Mouse (Mus musculus): ENCODE results near the gene Rabgap1. TPM values are rescaled to one million over a fixed set of nuclear protein-coding genes. Genes with fewer than 3 reads are reported as not detected.

The Rabgap1 gene
- polyA plus RNA-seq, 1 experiment from 2014 or later: 50.6 TPM

GRCm38 (mm10) chr2:37527587-37527986 lies 84.5 kb downstream of the Rabgap1 start:
- Histone ChIP-seq H3K9ac (ENCODE audit: low read depth, low read length) (no peak overlapping the region), H3K36me3 (ENCODE audit: control insufficient read depth, insufficient read depth, low read length) (no peaks in the 10 kb centered on the region; the same call in 1 of the 2 replicates), H3K4me2 (ENCODE audit: low read length) (no peak overlapping the region), H3K27ac (ENCODE audit: low read length) (no peak overlapping the region), H3K4me1 (ENCODE audit: control insufficient read depth, insufficient read depth, low read length) (peaks cover 5% of the 10 kb centered on the region; the same call in 1 of the 2 replicates), H3K27me3 (ENCODE audit: control insufficient read depth, insufficient read depth, low read depth, low read length) (no peaks in the 10 kb centered on the region), H3K9me3 (replicated peaks; ENCODE audit: control insufficient read depth, low read length, poor library complexity, severe bottlenecking) (no peaks in the 10 kb centered on the region), H3K4me3 (ENCODE audit: low read depth, low read length) (no peak overlapping the region)
- no peak for ATAC-seq

- H3K9me3 ChIP-seq (replicated peaks; ENCODE audit: control insufficient read depth, low read length, poor library complexity, severe bottlenecking): no peaks in the 10 kb centered on the region
- 97% methylated on average over 2 of the region's 2 CpGs for WGBS
Observed at GRCm38 (mm10) chr2:37529397-37529796, 86.3 kb downstream of the Rabgap1 start.

GRCm38 (mm10) chr2:37530766-37531165 lies 87.7 kb downstream of the Rabgap1 start:
- H3K4me1 ChIP-seq (ENCODE audit: control insufficient read depth, insufficient read depth, low read length): no peaks in the 10 kb centered on the region
- no peak overlapping the region for H3K4me3 ChIP-seq (ENCODE audit: low read depth, low read length)
- H3K9me3 ChIP-seq (replicated peaks; ENCODE audit: control insufficient read depth, low read length, poor library complexity, severe bottlenecking): no peaks in the 10 kb centered on the region
- H3K9ac ChIP-seq (ENCODE audit: low read depth, low read length): no peak overlapping the region
- 97% methylated on average over 1 of the region's 1 CpGs for WGBS
- ATAC-seq: no peak
- no peak overlapping the region for H3K27ac ChIP-seq (ENCODE audit: low read length)
- no peak overlapping the region for H3K4me2 ChIP-seq (ENCODE audit: low read length)
- H3K36me3 ChIP-seq (ENCODE audit: control insufficient read depth, insufficient read depth, low read length): 0 out of 2 replicates have a peak, but pooled peaks cover 6% of the 10 kb centered on the region
- H3K27me3 ChIP-seq (ENCODE audit: control insufficient read depth, insufficient read depth, low read depth, low read length): no peaks in the 10 kb centered on the region

More at GRCm38 (mm10) chr2:37529397-37529796, 86.3 kb downstream of the Rabgap1 start:
- ATAC-seq: no peak
- H3K9ac ChIP-seq (ENCODE audit: low read depth, low read length): no peak overlapping the region
- H3K36me3 ChIP-seq (ENCODE audit: control insufficient read depth, insufficient read depth, low read length): 0 out of 2 replicates have a peak, but pooled peaks cover 4% of the 10 kb centered on the region
- H3K4me1 ChIP-seq (ENCODE audit: control insufficient read depth, insufficient read depth, low read length): no peaks in the 10 kb centered on the region
- H3K27ac ChIP-seq (ENCODE audit: low read length): no peak overlapping the region
- H3K27me3 ChIP-seq (ENCODE audit: control insufficient read depth, insufficient read depth, low read depth, low read length): no peaks in the 10 kb centered on the region
- H3K4me3 ChIP-seq (ENCODE audit: low read depth, low read length): no peak overlapping the region
- no peak overlapping the region for H3K4me2 ChIP-seq (ENCODE audit: low read length)

GRCm38 (mm10) chr2:37531639-37532038 lies 88.6 kb downstream of the Rabgap1 start:
- Histone ChIP-seq H3K4me1 (ENCODE audit: control insufficient read depth, insufficient read depth, low read length) (no peaks in the 10 kb centered on the region), H3K27ac (ENCODE audit: low read length) (no peak overlapping the region), H3K36me3 (ENCODE audit: control insufficient read depth, insufficient read depth, low read length) (peaks cover 7% of the 10 kb centered on the region; the same call in 1 of the 2 replicates), H3K4me3 (ENCODE audit: low read depth, low read length) (no peak overlapping the region), H3K4me2 (ENCODE audit: low read length) (no peak overlapping the region), H3K9me3 (replicated peaks; ENCODE audit: control insufficient read depth, low read length, poor library complexity, severe bottlenecking) (no peaks in the 10 kb centered on the region), H3K27me3 (ENCODE audit: control insufficient read depth, insufficient read depth, low read depth, low read length) (no peaks in the 10 kb centered on the region), H3K9ac (ENCODE audit: low read depth, low read length) (no peak overlapping the region)
- ATAC-seq: no peak
- 80% methylated on average over 3 of the region's 3 CpGs for WGBS

- WGBS: 92% methylated on average over 1 of the region's 1 CpGs
- Histone ChIP-seq H3K36me3 (ENCODE audit: control insufficient read depth, insufficient read depth, low read length) (peaks cover 21% of the 10 kb centered on the region), H3K9ac (ENCODE audit: low read depth, low read length) (no peak overlapping the region)
Observed at GRCm38 (mm10) chr2:37549346-37550012, 106.4 kb downstream of the Rabgap1 start.

GRCm38 (mm10) chr2:37556366-37556765 lies 113.3 kb downstream of the Rabgap1 start:
- H3K4me1 ChIP-seq (ENCODE audit: control insufficient read depth, insufficient read depth, low read length): no peaks in the 10 kb centered on the region
- no peak overlapping the region for H3K27ac ChIP-seq (ENCODE audit: low read length)
- ATAC-seq: no peak
- H3K4me2 ChIP-seq (ENCODE audit: low read length): no peak overlapping the region
- no peaks in the 10 kb centered on the region for H3K27me3 ChIP-seq (ENCODE audit: control insufficient read depth, insufficient read depth, low read depth, low read length)
- H3K4me3 ChIP-seq (ENCODE audit: low read depth, low read length): no peak overlapping the region
- WGBS: 80% methylated on average over 2 of the region's 2 CpGs
- H3K9me3 ChIP-seq (replicated peaks; ENCODE audit: control insufficient read depth, low read length, poor library complexity, severe bottlenecking): no peaks in the 10 kb centered on the region
- H3K36me3 ChIP-seq (ENCODE audit: control insufficient read depth, insufficient read depth, low read length): peaks cover 32% of the 10 kb centered on the region
- H3K9ac ChIP-seq (ENCODE audit: low read depth, low read length): no peak overlapping the region

More at GRCm38 (mm10) chr2:37549346-37550012, 106.4 kb downstream of the Rabgap1 start:
- Histone ChIP-seq H3K27me3 (ENCODE audit: control insufficient read depth, insufficient read depth, low read depth, low read length) (no peaks in the 10 kb centered on the region), H3K4me2 (ENCODE audit: low read length) (no peak overlapping the region), H3K4me1 (ENCODE audit: control insufficient read depth, insufficient read depth, low read length) (no peaks in the 10 kb centered on the region), H3K27ac (ENCODE audit: low read length) (no peak overlapping the region), H3K9me3 (replicated peaks; ENCODE audit: control insufficient read depth, low read length, poor library complexity, severe bottlenecking) (no peaks in the 10 kb centered on the region), H3K4me3 (ENCODE audit: low read depth, low read length) (no peak overlapping the region)
- ATAC-seq: no peak

- no peaks in the 10 kb centered on the region for H3K4me1 ChIP-seq (ENCODE audit: control insufficient read depth, insufficient read depth, low read length)
- peaks cover 39% of the 10 kb centered on the region for H3K36me3 ChIP-seq (ENCODE audit: control insufficient read depth, insufficient read depth, low read length)
- H3K9me3 ChIP-seq (replicated peaks; ENCODE audit: control insufficient read depth, low read length, poor library complexity, severe bottlenecking): no peaks in the 10 kb centered on the region
- no peak overlapping the region for H3K4me3 ChIP-seq (ENCODE audit: low read depth, low read length)
- H3K4me2 ChIP-seq (ENCODE audit: low read length): no peak overlapping the region
- H3K27ac ChIP-seq (ENCODE audit: low read length): no peak overlapping the region
- ATAC-seq: no peak
- H3K27me3 ChIP-seq (ENCODE audit: control insufficient read depth, insufficient read depth, low read depth, low read length): no peaks in the 10 kb centered on the region
- no peak overlapping the region for H3K9ac ChIP-seq (ENCODE audit: low read depth, low read length)
- 57% methylated on average over 2 of the region's 2 CpGs for WGBS
Observed at GRCm38 (mm10) chr2:37565579-37565978, 122.5 kb downstream of the Rabgap1 start.

GRCm38 (mm10) chr2:37566035-37566434 lies 123.0 kb downstream of the Rabgap1 start:
- no peak overlapping the region for H3K27ac ChIP-seq (ENCODE audit: low read length)
- ATAC-seq: no peak
- H3K36me3 ChIP-seq (ENCODE audit: control insufficient read depth, insufficient read depth, low read length): peaks cover 39% of the 10 kb centered on the region
- H3K9ac ChIP-seq (ENCODE audit: low read depth, low read length): no peak overlapping the region
- H3K9me3 ChIP-seq (replicated peaks; ENCODE audit: control insufficient read depth, low read length, poor library complexity, severe bottlenecking): no peaks in the 10 kb centered on the region
- 84% methylated on average over 1 of the region's 1 CpGs for WGBS
- no peak overlapping the region for H3K4me3 ChIP-seq (ENCODE audit: low read depth, low read length)
- no peak overlapping the region for H3K4me2 ChIP-seq (ENCODE audit: low read length)
- no peaks in the 10 kb centered on the region for H3K4me1 ChIP-seq (ENCODE audit: control insufficient read depth, insufficient read depth, low read length)
- H3K27me3 ChIP-seq (ENCODE audit: control insufficient read depth, insufficient read depth, low read depth, low read length): no peaks in the 10 kb centered on the region

- H3K4me3 ChIP-seq (ENCODE audit: low read depth, low read length): no peak overlapping the region
- H3K4me2 ChIP-seq (ENCODE audit: low read length): no peak overlapping the region
- no peak overlapping the region for H3K27ac ChIP-seq (ENCODE audit: low read length)
- no peak overlapping the region for H3K9ac ChIP-seq (ENCODE audit: low read depth, low read length)
- no peaks in the 10 kb centered on the region for H3K9me3 ChIP-seq (replicated peaks; ENCODE audit: control insufficient read depth, low read length, poor library complexity, severe bottlenecking)
- no peaks in the 10 kb centered on the region for H3K27me3 ChIP-seq (ENCODE audit: control insufficient read depth, insufficient read depth, low read depth, low read length)
- 79% methylated on average over 5 of the region's 5 CpGs for WGBS
- H3K36me3 ChIP-seq (ENCODE audit: control insufficient read depth, insufficient read depth, low read length): peaks cover 17% of the 10 kb centered on the region
- no peaks in the 10 kb centered on the region for H3K4me1 ChIP-seq (ENCODE audit: control insufficient read depth, insufficient read depth, low read length)
- ATAC-seq: no peak
Observed at GRCm38 (mm10) chr2:37569888-37570287, 126.8 kb downstream of the Rabgap1 start.
